Mouse (Mus musculus): ENCODE data around the gene Hspb1. TPM values are rescaled to one million over a fixed set of nuclear protein-coding genes. Genes with fewer than 3 reads are reported as not detected.

Gene Hspb1
- polyA plus RNA-seq, 1 experiment from 2014 or later = 827 TPM

GRCm38 (mm10) chr5:135853731-135854130 lies 34.0 kb upstream of the Hspb1 start:
- H3K4me2 ChIP-seq = no peak overlapping the region
- peaks cover 85% of the 10 kb centered on the region for H3K27me3 ChIP-seq (ENCODE audit: control insufficient read depth, insufficient read depth, low read length)
- H3K4me1 ChIP-seq (ENCODE audit: control insufficient read depth, insufficient read depth, low read length) = peaks cover 4% of the 10 kb centered on the region; the same call in 1 of the 2 replicates
- no peak overlapping the region for H3K4me3 ChIP-seq (ENCODE audit: low read depth, low read length)
- no peaks in the 10 kb centered on the region for H3K36me3 ChIP-seq (ENCODE audit: control insufficient read depth, insufficient read depth, low read length)
- H3K9me3 ChIP-seq (replicated peaks; ENCODE audit: control insufficient read depth, low read length) = no peaks in the 10 kb centered on the region
- H3K9ac ChIP-seq (ENCODE audit: low read depth, low read length) = no peak overlapping the region
- ATAC-seq (replicated peaks; ENCODE audit: insufficient number of reproducible peaks, low FRiP score, low TSS enrichment) = no peak
- WGBS (ENCODE audit: insufficient replicate concordance) = 62% methylated on average over 7 of the region's 7 CpGs
- no peak overlapping the region for H3K27ac ChIP-seq (ENCODE audit: low read depth, low read length)

- no peak overlapping the region for H3K4me3 ChIP-seq (ENCODE audit: low read depth, low read length)
- ATAC-seq (replicated peaks; ENCODE audit: insufficient number of reproducible peaks, low FRiP score, low TSS enrichment) = no peak
- H3K27me3 ChIP-seq (ENCODE audit: control insufficient read depth, insufficient read depth, low read length) = peaks cover 89% of the 10 kb centered on the region
- peaks cover 4% of the 10 kb centered on the region; the same call in 1 of the 2 replicates for H3K4me1 ChIP-seq (ENCODE audit: control insufficient read depth, insufficient read depth, low read length)
- H3K9me3 ChIP-seq (replicated peaks; ENCODE audit: control insufficient read depth, low read length) = no peaks in the 10 kb centered on the region
- H3K36me3 ChIP-seq (ENCODE audit: control insufficient read depth, insufficient read depth, low read length) = no peaks in the 10 kb centered on the region
- no peak overlapping the region for H3K27ac ChIP-seq (ENCODE audit: low read depth, low read length)
- WGBS (ENCODE audit: insufficient replicate concordance) = 0% methylated on average over 4 of the region's 4 CpGs
- no peak overlapping the region for H3K9ac ChIP-seq (ENCODE audit: low read depth, low read length)
- H3K4me2 ChIP-seq = no peak overlapping the region
These were observed 32.6 kb upstream of the Hspb1 start for GRCm38 (mm10) chr5:135855156-135855555.

- Histone ChIP-seq H3K36me3 (ENCODE audit: control insufficient read depth, insufficient read depth, low read length) (no peaks in the 10 kb centered on the region), H3K27me3 (ENCODE audit: control insufficient read depth, insufficient read depth, low read length) (peaks cover 75% of the 10 kb centered on the region), H3K27ac (ENCODE audit: low read depth, low read length) (no peak overlapping the region), H3K4me2 (no peak overlapping the region), H3K4me1 (ENCODE audit: control insufficient read depth, insufficient read depth, low read length) (peaks cover 5% of the 10 kb centered on the region; the same call in 1 of the 2 replicates), H3K4me3 (ENCODE audit: low read depth, low read length) (no peak overlapping the region), H3K9me3 (replicated peaks; ENCODE audit: control insufficient read depth, low read length) (no peaks in the 10 kb centered on the region), H3K9ac (ENCODE audit: low read depth, low read length) (no peak overlapping the region)
- no peak for ATAC-seq (replicated peaks; ENCODE audit: insufficient number of reproducible peaks, low FRiP score, low TSS enrichment)
- WGBS (ENCODE audit: insufficient replicate concordance) = 30% methylated on average over 8 of the region's 8 CpGs
These were observed 21.1 kb upstream of the Hspb1 start for GRCm38 (mm10) chr5:135866662-135867061.

GRCm38 (mm10) chr5:135867637-135868593 lies 19.8 kb upstream of the Hspb1 start:
- no peak for ATAC-seq (replicated peaks; ENCODE audit: insufficient number of reproducible peaks, low FRiP score, low TSS enrichment)
- peak overlapping the region; percentile 86 for H3K4me2 ChIP-seq
- H3K27ac ChIP-seq (ENCODE audit: low read depth, low read length) = no peak overlapping the region
- 2% methylated on average over 74 of the region's 89 CpGs for whole genome bisulfite sequencing (ENCODE audit: insufficient replicate concordance)
- H3K4me1 ChIP-seq (ENCODE audit: control insufficient read depth, insufficient read depth, low read length) = peaks cover 5% of the 10 kb centered on the region; the same call in 1 of the 2 replicates
- H3K9me3 ChIP-seq (replicated peaks; ENCODE audit: control insufficient read depth, low read length) = no peaks in the 10 kb centered on the region
- peak overlapping the region; percentile 43; the same call in 1 of the 2 replicates for H3K9ac ChIP-seq (ENCODE audit: low read depth, low read length)
- peak overlapping the region; percentile 49 for H3K4me3 ChIP-seq (ENCODE audit: low read depth, low read length)
- H3K36me3 ChIP-seq (ENCODE audit: control insufficient read depth, insufficient read depth, low read length) = no peaks in the 10 kb centered on the region
- H3K27me3 ChIP-seq (ENCODE audit: control insufficient read depth, insufficient read depth, low read length) = peaks cover 67% of the 10 kb centered on the region

GRCm38 (mm10) chr5:135868653-135869052 lies 19.1 kb upstream of the Hspb1 start:
- 1% methylated on average over 27 of the region's 27 CpGs for WGBS (ENCODE audit: insufficient replicate concordance)
- peak overlapping the region; percentile 49 for H3K4me3 ChIP-seq (ENCODE audit: low read depth, low read length)
- H3K9ac ChIP-seq (ENCODE audit: low read depth, low read length) = no peak overlapping the region; the same call in 1 of the 2 replicates
- no peaks in the 10 kb centered on the region for H3K9me3 ChIP-seq (replicated peaks; ENCODE audit: control insufficient read depth, low read length)
- no peaks in the 10 kb centered on the region for H3K36me3 ChIP-seq (ENCODE audit: control insufficient read depth, insufficient read depth, low read length)
- H3K27me3 ChIP-seq (ENCODE audit: control insufficient read depth, insufficient read depth, low read length) = peaks cover 71% of the 10 kb centered on the region
- peaks cover 5% of the 10 kb centered on the region; the same call in 1 of the 2 replicates for H3K4me1 ChIP-seq (ENCODE audit: control insufficient read depth, insufficient read depth, low read length)
- peak overlapping the region; percentile 86 for H3K4me2 ChIP-seq
- ATAC-seq (replicated peaks; ENCODE audit: insufficient number of reproducible peaks, low FRiP score, low TSS enrichment) = no peak
- no peak overlapping the region for H3K27ac ChIP-seq (ENCODE audit: low read depth, low read length)

- no peak overlapping the region for H3K4me2 ChIP-seq
- WGBS (ENCODE audit: insufficient replicate concordance) = 48% methylated on average over 14 of the region's 14 CpGs
- H3K9me3 ChIP-seq (replicated peaks; ENCODE audit: control insufficient read depth, low read length) = no peaks in the 10 kb centered on the region
These were observed 17.9 kb upstream of the Hspb1 start for GRCm38 (mm10) chr5:135869661-135870423.

GRCm38 (mm10) chr5:135870505-135870904 lies 17.2 kb upstream of the Hspb1 start:
- 82% methylated on average over 5 of the region's 5 CpGs for WGBS (ENCODE audit: insufficient replicate concordance)
- no peak for ATAC-seq (replicated peaks; ENCODE audit: insufficient number of reproducible peaks, low FRiP score, low TSS enrichment)
- Histone ChIP-seq H3K4me2 (no peak overlapping the region), H3K27me3 (ENCODE audit: control insufficient read depth, insufficient read depth, low read length) (peaks cover 60% of the 10 kb centered on the region), H3K9me3 (replicated peaks; ENCODE audit: control insufficient read depth, low read length) (no peaks in the 10 kb centered on the region), H3K36me3 (ENCODE audit: control insufficient read depth, insufficient read depth, low read length) (no peaks in the 10 kb centered on the region), H3K9ac (ENCODE audit: low read depth, low read length) (no peak overlapping the region), H3K4me1 (ENCODE audit: control insufficient read depth, insufficient read depth, low read length) (peaks cover 5% of the 10 kb centered on the region; the same call in 1 of the 2 replicates), H3K4me3 (ENCODE audit: low read depth, low read length) (no peak overlapping the region), H3K27ac (ENCODE audit: low read depth, low read length) (no peak overlapping the region)

More at GRCm38 (mm10) chr5:135869661-135870423, 17.9 kb upstream of the Hspb1 start:
- no peak for ATAC-seq (replicated peaks; ENCODE audit: insufficient number of reproducible peaks, low FRiP score, low TSS enrichment)
- H3K4me1 ChIP-seq (ENCODE audit: control insufficient read depth, insufficient read depth, low read length) = peaks cover 5% of the 10 kb centered on the region; the same call in 1 of the 2 replicates
- no peaks in the 10 kb centered on the region for H3K36me3 ChIP-seq (ENCODE audit: control insufficient read depth, insufficient read depth, low read length)
- H3K27me3 ChIP-seq (ENCODE audit: control insufficient read depth, insufficient read depth, low read length) = peaks cover 65% of the 10 kb centered on the region
- no peak overlapping the region for H3K4me3 ChIP-seq (ENCODE audit: low read depth, low read length)
- no peak overlapping the region for H3K27ac ChIP-seq (ENCODE audit: low read depth, low read length)
- no peak overlapping the region for H3K9ac ChIP-seq (ENCODE audit: low read depth, low read length)

GRCm38 (mm10) chr5:135872996-135873395 lies 14.7 kb upstream of the Hspb1 start:
- no peak for ATAC-seq (replicated peaks; ENCODE audit: insufficient number of reproducible peaks, low FRiP score, low TSS enrichment)
- Histone ChIP-seq H3K4me2 (peak overlapping the region; percentile 47), H3K27ac (ENCODE audit: low read depth, low read length) (no peak overlapping the region), H3K36me3 (ENCODE audit: control insufficient read depth, insufficient read depth, low read length) (no peaks in the 10 kb centered on the region), H3K9ac (ENCODE audit: low read depth, low read length) (peak overlapping the region; percentile 29; the same call in 1 of the 2 replicates), H3K4me3 (ENCODE audit: low read depth, low read length) (no peak overlapping the region), H3K9me3 (replicated peaks; ENCODE audit: control insufficient read depth, low read length) (no peaks in the 10 kb centered on the region), H3K4me1 (ENCODE audit: control insufficient read depth, insufficient read depth, low read length) (peaks cover 1% of the 10 kb centered on the region; the same call in 1 of the 2 replicates), H3K27me3 (ENCODE audit: control insufficient read depth, insufficient read depth, low read length) (peaks cover 42% of the 10 kb centered on the region)
- 14% methylated on average over 16 of the region's 16 CpGs for WGBS (ENCODE audit: insufficient replicate concordance)
